Mouse (Mus musculus) neural tube, embryonic 14.5 days (tissue): ENCODE data around the gene Slc41a1. TPM values are rescaled to one million over a fixed set of nuclear protein-coding genes. Genes with fewer than 3 reads are reported as not detected.

Experiments used
- ATAC-seq: fragments of 200-750 bp; cut with Nextera tagmentation; 2 replicates; pipeline ENCODE4 v1.8.0; 2017; ENCODE audit warnings: low read depth, mild to moderate bottlenecking, moderate TSS enrichment, moderate library complexity
- H3K27ac ChIP-seq: fragments of 300-500 bp; sonication (generic); 2 replicates; pipeline ENCODE4 v1.5.1; 2014; ENCODE audit warnings: low read depth, mild to moderate bottlenecking, control low read depth, low read length, moderate library complexity, mixed read lengths
- H3K27me3 ChIP-seq: fragments of 300-500 bp; sonication (generic); 2 replicates; pipeline ENCODE4 v1.6.1; 2014; ENCODE audit warnings: low read length; ENCODE audit not compliant: control insufficient read depth, insufficient read depth
- H3K36me3 ChIP-seq: fragments of 300-500 bp; sonication (generic); 2 replicates; pipeline ENCODE4 v1.6.1; 2014; ENCODE audit warnings: low read length, mixed read lengths; ENCODE audit not compliant: control insufficient read depth, insufficient read depth
- H3K4me1 ChIP-seq: fragments of 300-500 bp; sonication (generic); 2 replicates; pipeline ENCODE4 v1.6.1; 2014; ENCODE audit warnings: low read length; ENCODE audit not compliant: control insufficient read depth, insufficient read depth
- H3K4me2 ChIP-seq: fragments of 300-500 bp; sonication (generic); 2 replicates; pipeline ENCODE4 v1.6.1; 2014; ENCODE audit warnings: mild to moderate bottlenecking, low read depth, low read length, control low read depth
- H3K4me3 ChIP-seq: fragments of 300-500 bp; sonication (generic); 2 replicates; pipeline ENCODE4 v1.5.1; 2014; ENCODE audit warnings: low read depth, low read length, control low read depth, mixed read lengths
- H3K9ac ChIP-seq: fragments of 300-500 bp; sonication (generic); replicated peaks from 2 replicates; pipeline ENCODE4 v1.6.1; 2014; ENCODE audit warnings: low read depth, mild to moderate bottlenecking, control low read depth, low read length, mixed read lengths
- H3K9me3 ChIP-seq: fragments of 300-500 bp; sonication (generic); 2 replicates; pipeline ENCODE4 v1.6.1; 2016; ENCODE audit warnings: low read length; ENCODE audit not compliant: control insufficient read depth
- WGBS: fragments of 180-500 bp; shearing (Covaris S2); extraction: QIAGEN DNeasy Blood & Tissue Kit; methylation state at CpG from one replicate; pipeline ENCODE4 v1.1.7; 2014; 5-methylcytosine and 5-hydroxymethylcytosine counted together
- polyA plus RNA-seq: library from polyadenylated mRNA; unstranded; fragments of >200 nt; fragmentation: Nextera tagmentation; extraction: Ambion mirVana; gene quantifications from 2 replicates; pipeline ENCODE4 v1.2.1, GENCODE M21; 2014

Gene Slc41a1
- polyA plus RNA-seq, 1 experiment from 2014 or later = 7.8 TPM

DNA sequence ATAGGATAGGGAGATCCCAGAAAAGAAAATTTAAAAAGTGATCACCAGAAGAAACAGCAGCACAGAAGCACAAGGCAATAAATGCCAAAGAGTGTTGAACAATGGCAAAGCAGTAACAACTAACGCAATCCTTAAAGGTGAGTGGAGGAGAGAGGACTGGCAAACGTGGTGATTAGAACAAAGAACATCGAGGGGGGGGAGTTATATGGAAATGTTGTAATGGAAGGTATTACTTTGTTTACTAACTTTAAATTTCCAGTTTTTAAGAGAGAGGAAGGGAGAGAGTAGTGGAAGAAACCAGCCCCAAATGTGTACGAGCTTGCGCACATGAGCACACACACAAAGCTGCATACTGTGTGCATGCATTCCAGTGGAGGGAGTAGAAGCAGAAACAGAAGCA, 38.3 kb downstream of the Slc41a1 start:
- no peak overlapping the region for H3K4me2 ChIP-seq
- H3K9me3 ChIP-seq = no peaks in the 10 kb centered on the region
- WGBS = 75% methylated on average over 5 of the region's 5 CpGs

GRCm38 (mm10) chr1:131866304-131866999, 39.2 kb downstream of the Slc41a1 start:
- ATAC-seq = peak; percentile 22; the same call in 1 of the 2 replicates
- no peak overlapping the region for H3K4me2 ChIP-seq

More for the DNA sequence above, 38.3 kb downstream of the Slc41a1 start:
- Histone ChIP-seq H3K27ac (no peak overlapping the region), H3K4me1 (peaks cover 4% of the 10 kb centered on the region; the same call in 1 of the 2 replicates), H3K4me3 (no peak overlapping the region), H3K27me3 (no peaks in the 10 kb centered on the region), H3K9ac (no peak overlapping the region), H3K36me3 (no peaks in the 10 kb centered on the region)
- ATAC-seq = no peak

DNA sequence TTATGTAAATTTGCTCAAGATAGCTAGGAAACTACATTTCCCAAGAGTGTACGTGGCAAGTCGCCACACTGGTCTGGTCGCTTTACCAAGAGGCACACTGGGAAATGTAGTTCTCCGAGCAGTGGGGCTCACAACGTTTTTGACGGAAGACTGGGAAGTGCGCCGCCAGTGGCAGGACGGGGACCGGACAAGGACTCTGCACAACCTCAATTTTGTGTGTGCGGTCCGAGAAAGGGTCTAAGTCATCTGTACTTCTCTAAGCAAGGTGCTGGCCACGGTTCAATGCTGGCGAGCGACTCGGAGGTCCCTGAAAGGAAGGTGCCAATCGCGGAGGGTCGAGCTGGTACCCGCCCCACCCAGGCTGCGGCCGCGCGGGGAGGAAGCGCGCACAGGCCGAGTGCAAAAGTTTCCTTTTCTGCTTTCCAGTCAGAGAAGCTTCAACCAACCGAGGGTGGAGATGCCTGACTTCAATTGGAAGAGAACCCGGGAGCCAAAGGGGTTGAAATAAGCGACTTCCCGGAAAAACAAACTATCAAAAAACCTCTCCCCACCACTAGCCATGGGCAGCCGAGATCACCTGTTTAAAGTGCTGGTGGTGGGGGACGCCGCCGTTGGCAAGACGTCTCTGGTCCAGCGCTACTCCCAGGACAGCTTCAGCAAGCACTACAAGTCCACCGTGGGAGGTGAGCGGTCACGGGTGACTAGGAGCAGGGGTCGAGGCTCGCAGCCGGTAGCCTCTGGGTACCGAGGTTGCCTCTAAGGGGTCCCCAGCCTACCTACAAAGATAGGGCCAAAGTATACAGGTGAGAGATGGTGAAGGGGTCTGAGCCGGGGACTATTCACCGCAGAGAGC, 40.0 kb downstream of the Slc41a1 start, which contains the start of gene Rab29:
Gene Rab29, plus strand, starts transcription at position 132 of the 853 bp plus-strand sequence.
- peak within 1 kb of the TSS; percentile 46 for H3K4me3 ChIP-seq
- H3K27me3 ChIP-seq = no peaks in the 10 kb centered on the region
- H3K9me3 ChIP-seq = no peaks in the 10 kb centered on the region
- 1% methylated on average over 46 of the region's 46 CpGs for WGBS
- no peak within 1 kb of the TSS for H3K27ac ChIP-seq
- ATAC-seq = peak; percentile 98
- no peaks in the 10 kb centered on the region for H3K36me3 ChIP-seq
- peak within 1 kb of the TSS; percentile 82 for H3K4me2 ChIP-seq
- H3K9ac ChIP-seq = peak within 1 kb of the TSS; percentile 17; the same call in 1 of the 2 replicates
- peaks cover 4% of the 10 kb centered on the region; the same call in 1 of the 2 replicates for H3K4me1 ChIP-seq

More at GRCm38 (mm10) chr1:131866304-131866999, 39.2 kb downstream of the Slc41a1 start:
- Histone ChIP-seq H3K9ac (no peak overlapping the region), H3K27ac (no peak overlapping the region), H3K27me3 (no peaks in the 10 kb centered on the region), H3K9me3 (no peaks in the 10 kb centered on the region), H3K4me3 (no peak overlapping the region), H3K36me3 (no peaks in the 10 kb centered on the region), H3K4me1 (peaks cover 4% of the 10 kb centered on the region; the same call in 1 of the 2 replicates)
- WGBS = 81% methylated on average over 6 of the region's 6 CpGs

- Histone ChIP-seq H3K9me3 (no peaks in the 10 kb centered on the region), H3K27ac (no peak overlapping the region), H3K4me1 (peaks cover 4% of the 10 kb centered on the region; the same call in 1 of the 2 replicates), H3K36me3 (no peaks in the 10 kb centered on the region), H3K9ac (no peak overlapping the region), H3K4me3 (peak overlapping the region; percentile 46), H3K27me3 (no peaks in the 10 kb centered on the region), H3K4me2 (peak overlapping the region; percentile 82)
- 32% methylated on average over 10 of the region's 10 CpGs for whole genome bisulfite sequencing
- no peak for ATAC-seq
These were observed 40.6 kb downstream of the Slc41a1 start for GRCm38 (mm10) chr1:131867946-131868290.

GRCm38 (mm10) chr1:131869561-131869960, 42.3 kb downstream of the Slc41a1 start:
- H3K9me3 ChIP-seq = no peaks in the 10 kb centered on the region
- peaks cover 4% of the 10 kb centered on the region; the same call in 1 of the 2 replicates for H3K4me1 ChIP-seq
- no peaks in the 10 kb centered on the region for H3K36me3 ChIP-seq
- no peaks in the 10 kb centered on the region for H3K27me3 ChIP-seq
- H3K27ac ChIP-seq = no peak overlapping the region
- no peak for ATAC-seq
- H3K4me2 ChIP-seq = no peak overlapping the region
- no peak overlapping the region for H3K4me3 ChIP-seq
- 77% methylated on average over 2 of the region's 2 CpGs for WGBS
- H3K9ac ChIP-seq = no peak overlapping the region

DNA sequence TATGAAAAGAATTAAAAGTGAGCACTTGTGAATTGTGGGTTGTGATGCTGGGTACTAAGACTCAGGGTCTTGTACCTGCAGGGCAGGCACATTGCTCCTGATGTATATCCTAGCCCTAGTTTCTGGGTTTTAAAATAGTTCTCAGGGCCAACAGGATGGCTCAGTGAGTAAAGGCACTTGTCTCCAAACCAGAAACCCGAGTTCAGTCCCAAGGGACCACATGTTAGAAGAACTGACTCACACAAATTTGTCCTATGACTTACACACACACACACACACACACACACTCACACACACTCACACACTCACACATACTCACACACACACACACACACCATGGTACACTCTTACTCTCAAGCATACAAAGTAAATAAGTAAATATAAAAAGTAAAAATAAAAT, 45.6 kb downstream of the Slc41a1 start:
- no peak overlapping the region for H3K27ac ChIP-seq
- H3K9me3 ChIP-seq = no peaks in the 10 kb centered on the region
- 62% methylated on average over 1 of the region's 1 CpGs for WGBS
- H3K9ac ChIP-seq = no peak overlapping the region
- H3K4me1 ChIP-seq = no peaks in the 10 kb centered on the region; the same call in 1 of the 2 replicates
- no peak for ATAC-seq
- no peak overlapping the region for H3K4me2 ChIP-seq
- H3K36me3 ChIP-seq = no peaks in the 10 kb centered on the region
- H3K27me3 ChIP-seq = no peaks in the 10 kb centered on the region
- H3K4me3 ChIP-seq = no peak overlapping the region

DNA sequence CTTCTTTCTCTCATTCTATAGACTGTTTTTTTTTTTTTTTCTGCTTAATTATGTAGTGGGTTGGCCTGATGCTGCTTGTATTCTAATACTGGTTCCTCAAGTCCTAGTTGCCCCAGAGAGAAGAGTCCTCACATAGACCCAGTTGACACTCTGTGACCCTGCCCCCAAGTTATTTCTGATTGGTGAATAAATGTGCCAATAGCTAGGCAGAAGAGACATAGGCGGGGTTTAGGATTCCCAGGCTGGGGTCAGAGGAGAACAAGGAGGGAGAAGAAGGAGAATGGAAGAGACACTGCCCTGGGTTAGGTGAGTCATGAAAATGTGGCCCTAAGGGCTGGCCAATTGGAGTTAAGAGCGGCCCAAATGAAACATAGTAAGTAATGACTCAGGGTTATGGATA, 52.5 kb downstream of the Slc41a1 start:
- Histone ChIP-seq H3K36me3 (no peaks in the 10 kb centered on the region), H3K4me2 (no peak overlapping the region)
- 86% methylated on average over 2 of the region's 2 CpGs for WGBS

DNA sequence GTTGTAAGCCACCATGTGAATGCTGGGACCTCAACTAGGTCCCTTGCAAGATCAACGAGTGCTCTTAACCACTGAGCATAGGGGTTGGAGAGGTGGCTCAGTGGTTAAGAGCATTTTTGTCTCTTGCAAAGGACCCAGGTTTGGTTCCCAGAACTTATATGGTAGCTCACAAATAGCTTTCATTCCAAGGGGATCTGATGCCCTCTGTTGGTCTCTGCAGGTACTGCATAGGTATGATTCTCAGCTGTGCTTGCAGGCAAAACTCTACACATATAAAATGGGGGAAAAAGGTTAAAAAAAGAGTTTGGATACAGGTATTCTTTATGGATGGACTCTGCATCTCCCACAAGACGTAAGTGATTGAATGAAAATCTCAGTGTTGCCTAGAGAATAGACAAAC, 55.5 kb downstream of the Slc41a1 start:
- 67% methylated on average over 2 of the region's 2 CpGs for WGBS
- Histone ChIP-seq H3K9me3 (no peaks in the 10 kb centered on the region), H3K4me1 (no peaks in the 10 kb centered on the region), H3K27ac (no peak overlapping the region), H3K4me2 (no peak overlapping the region), H3K27me3 (no peaks in the 10 kb centered on the region), H3K9ac (no peak overlapping the region), H3K4me3 (no peak overlapping the region), H3K36me3 (no peaks in the 10 kb centered on the region)
- ATAC-seq = no peak

More for the DNA sequence above, 52.5 kb downstream of the Slc41a1 start:
- no peaks in the 10 kb centered on the region for H3K27me3 ChIP-seq
- no peak for ATAC-seq
- no peaks in the 10 kb centered on the region for H3K4me1 ChIP-seq
- H3K27ac ChIP-seq = no peak overlapping the region
- H3K9me3 ChIP-seq = no peaks in the 10 kb centered on the region
- H3K9ac ChIP-seq = no peak overlapping the region
- no peak overlapping the region for H3K4me3 ChIP-seq

GRCm38 (mm10) chr1:131886173-131886572, 58.9 kb downstream of the Slc41a1 start:
- H3K36me3 ChIP-seq = no peaks in the 10 kb centered on the region
- no peaks in the 10 kb centered on the region for H3K4me1 ChIP-seq
- H3K27ac ChIP-seq = no peak overlapping the region
- no peak for ATAC-seq
- H3K9me3 ChIP-seq = no peaks in the 10 kb centered on the region
- H3K4me2 ChIP-seq = no peak overlapping the region
- 73% methylated on average over 2 of the region's 2 CpGs for WGBS
- no peak overlapping the region for H3K4me3 ChIP-seq
- H3K27me3 ChIP-seq = no peaks in the 10 kb centered on the region
- no peak overlapping the region for H3K9ac ChIP-seq
